Mouse (Mus musculus) thymus, postnatal 10 days (tissue): ENCODE measurements around the gene Pspn.

Experiments used
- DNase-seq, 2 experiments: peaks; one replicate each; pipeline ENCODE4 v3.0.0; 2021; ENCODE audit warnings: low spot score in 2 of 2

Gene Pspn

GRCm38 (mm10) chr17:56999968-57000609 lies at the start of gene Pspn:
Gene Pspn, minus strand, starts transcription at chr17:57000018.
- DNase-seq: no peak

GRCm38 (mm10) chr17:57048816-57049215 lies 49.0 kb upstream of the Pspn start:
- no peak for DNase-seq

- DNase-seq: no peak
These were observed 47.6 kb upstream of the Pspn start for GRCm38 (mm10) chr17:57047406-57047805.

GRCm38 (mm10) chr17:57041554-57041953 lies 41.7 kb upstream of the Pspn start, which contains the start of gene Slc25a41:
Gene Slc25a41, minus strand, starts transcription at chr17:57041654.
- no peak for DNase-seq

GRCm38 (mm10) chr17:57038978-57039377 lies 39.2 kb upstream of the Pspn start:
- DNase-seq: no peak

GRCm38 (mm10) chr17:57032854-57033253 lies 33.0 kb upstream of the Pspn start:
- no peak for DNase-seq

- DNase-seq: peak; percentile 97 to 100
These were observed 32.0 kb upstream of the Pspn start for GRCm38 (mm10) chr17:57031661-57032420.

- DNase-seq: peak; percentile 64 to 70
These were observed 31.3 kb upstream of the Pspn start, which contains the start of gene Khsrp for GRCm38 (mm10) chr17:57030931-57031660. Gene Khsrp, minus strand, starts transcription at chr17:57031522.

- DNase-seq: no peak
These were observed 29.9 kb upstream of the Pspn start for GRCm38 (mm10) chr17:57029691-57030090.

GRCm38 (mm10) chr17:57027471-57027870 lies 27.7 kb upstream of the Pspn start:
- no peak for DNase-seq

- DNase-seq: no peak
These were observed 21.1 kb upstream of the Pspn start for GRCm38 (mm10) chr17:57020960-57021359.

GRCm38 (mm10) chr17:57019693-57020092 lies 19.9 kb upstream of the Pspn start:
- DNase-seq: no peak

GRCm38 (mm10) chr17:57012245-57012795 lies 12.5 kb upstream of the Pspn start:
- DNase-seq: no peak

- peak; percentile 90 to 93 for DNase-seq
These were observed 11.7 kb upstream of the Pspn start, which contains the start of the genes Gtf2f1 and Gm17949 for GRCm38 (mm10) chr17:57011236-57012141. Gene Gtf2f1, minus strand, starts transcription at chr17:57011288. Gene Gm17949, plus strand, starts transcription at chr17:57011469.

GRCm38 (mm10) chr17:57010911-57011235 lies 11.1 kb upstream of the Pspn start:
- no peak for DNase-seq

- DNase-seq: no peak
These were observed 7.5 kb upstream of the Pspn start for GRCm38 (mm10) chr17:57007137-57007905.

GRCm38 (mm10) chr17:57003994-57004393 lies 4.2 kb upstream of the Pspn start:
- DNase-seq: no peak

- no peak for DNase-seq
These were observed 1.4 kb upstream of the Pspn start for GRCm38 (mm10) chr17:57001228-57001627.

- no peak for DNase-seq
These were observed 404 bp downstream of the Pspn start for GRCm38 (mm10) chr17:56999414-56999813.

GRCm38 (mm10) chr17:56997029-56997667 lies 2.7 kb downstream of the Pspn start, which contains the start of gene Alkbh7:
Gene Alkbh7, plus strand, starts transcription at chr17:56997339.
- DNase-seq: peak; percentile 88 to 95
